Mouse (Mus musculus): ENCODE data around the gene Rchy1. TPM values are rescaled to one million over a fixed set of nuclear protein-coding genes. Genes with fewer than 3 reads are reported as not detected.

The Rchy1 gene
- polyA plus RNA-seq, 1 experiment from 2014 or later, result 58.0 TPM

- WGBS, result 75% methylated on average over 9 of the region's 9 CpGs
- H3K27me3 ChIP-seq (ENCODE audit: control insufficient read depth, insufficient read depth, low read length), result no peaks in the 10 kb centered on the region
- peak; percentile 3 for DNase-seq
Measured at GRCm38 (mm10) chr5:91989261-91989660, 26.4 kb upstream of the Rchy1 start.

GRCm38 (mm10) chr5:91987799-91988198 is 24.9 kb upstream of the Rchy1 start:
- H3K36me3 ChIP-seq (ENCODE audit: control insufficient read depth, insufficient read depth, low read length), result no peaks in the 10 kb centered on the region
- DNase-seq (no peak), ATAC-seq (ENCODE audit: low FRiP score, low TSS enrichment) (no peak)
- H3K4me1 ChIP-seq (ENCODE audit: control insufficient read depth, insufficient read depth, low read length), result no peaks in the 10 kb centered on the region
- H3K4me2 ChIP-seq (ENCODE audit: low read length), result no peak overlapping the region
- no peak overlapping the region for H3K27ac ChIP-seq (replicated peaks; ENCODE audit: low read depth, low read length)
- WGBS, result 96% methylated on average over 2 of the region's 2 CpGs
- no peaks in the 10 kb centered on the region for H3K27me3 ChIP-seq (ENCODE audit: control insufficient read depth, insufficient read depth, low read length)
- H3K4me3 ChIP-seq (replicated peaks; ENCODE audit: low read depth, low read length), result no peak overlapping the region
- no peaks in the 10 kb centered on the region for H3K9me3 ChIP-seq (ENCODE audit: control insufficient read depth, low read length)
- H3K9ac ChIP-seq (replicated peaks; ENCODE audit: low read length), result no peak overlapping the region

More at GRCm38 (mm10) chr5:91989261-91989660, 26.4 kb upstream of the Rchy1 start:
- no peaks in the 10 kb centered on the region for H3K4me1 ChIP-seq (ENCODE audit: control insufficient read depth, insufficient read depth, low read length)
- no peak overlapping the region for H3K27ac ChIP-seq (replicated peaks; ENCODE audit: low read depth, low read length)
- no peaks in the 10 kb centered on the region for H3K36me3 ChIP-seq (ENCODE audit: control insufficient read depth, insufficient read depth, low read length)
- no peak overlapping the region for H3K4me2 ChIP-seq (ENCODE audit: low read length)
- no peak overlapping the region for H3K4me3 ChIP-seq (replicated peaks; ENCODE audit: low read depth, low read length)
- no peak overlapping the region for H3K9ac ChIP-seq (replicated peaks; ENCODE audit: low read length)
- H3K9me3 ChIP-seq (ENCODE audit: control insufficient read depth, low read length), result no peaks in the 10 kb centered on the region
- no peak for ATAC-seq (ENCODE audit: low FRiP score, low TSS enrichment)

- H3K27me3 ChIP-seq (ENCODE audit: control insufficient read depth, insufficient read depth, low read length), result no peaks in the 10 kb centered on the region
- 67% methylated on average over 4 of the region's 4 CpGs for WGBS
- ATAC-seq (ENCODE audit: low FRiP score, low TSS enrichment), result no peak
- no peak within 1 kb of the TSS for H3K4me3 ChIP-seq (replicated peaks; ENCODE audit: low read depth, low read length)
- DNase-seq, result no peak
- H3K27ac ChIP-seq (replicated peaks; ENCODE audit: low read depth, low read length), result no peak within 1 kb of the TSS
- H3K4me1 ChIP-seq (ENCODE audit: control insufficient read depth, insufficient read depth, low read length), result no peaks in the 10 kb centered on the region
- H3K4me2 ChIP-seq (ENCODE audit: low read length), result no peak within 1 kb of the TSS
- H3K9me3 ChIP-seq (ENCODE audit: control insufficient read depth, low read length), result no peaks in the 10 kb centered on the region
- H3K36me3 ChIP-seq (ENCODE audit: control insufficient read depth, insufficient read depth, low read length), result no peaks in the 10 kb centered on the region
- H3K9ac ChIP-seq (replicated peaks; ENCODE audit: low read length), result no peak within 1 kb of the TSS
Measured at GRCm38 (mm10) chr5:91987236-91987635, 24.4 kb upstream of the Rchy1 start, which contains the start of gene Odaph. Odaph (plus strand) TSS chr5:91987475.

- Histone ChIP-seq H3K9ac (replicated peaks; ENCODE audit: low read length) (no peak overlapping the region), H3K36me3 (ENCODE audit: control insufficient read depth, insufficient read depth, low read length) (no peaks in the 10 kb centered on the region), H3K27ac (replicated peaks; ENCODE audit: low read depth, low read length) (no peak overlapping the region), H3K4me2 (ENCODE audit: low read length) (no peak overlapping the region), H3K4me1 (ENCODE audit: control insufficient read depth, insufficient read depth, low read length) (no peaks in the 10 kb centered on the region), H3K9me3 (ENCODE audit: control insufficient read depth, low read length) (no peaks in the 10 kb centered on the region), H3K27me3 (ENCODE audit: control insufficient read depth, insufficient read depth, low read length) (no peaks in the 10 kb centered on the region), H3K4me3 (replicated peaks; ENCODE audit: low read depth, low read length) (no peak overlapping the region)
- no peak for ATAC-seq (ENCODE audit: low FRiP score, low TSS enrichment)
- peak; percentile 41 for DNase-seq
- 22% methylated on average over 2 of the region's 2 CpGs for WGBS
Measured at GRCm38 (mm10) chr5:91985721-91986120, 22.9 kb upstream of the Rchy1 start.

- H3K36me3 ChIP-seq (ENCODE audit: control insufficient read depth, insufficient read depth, low read length), result no peaks in the 10 kb centered on the region
- no peaks in the 10 kb centered on the region for H3K9me3 ChIP-seq (ENCODE audit: control insufficient read depth, low read length)
- WGBS, result 86% methylated on average over 2 of the region's 2 CpGs
- no peak overlapping the region for H3K27ac ChIP-seq (replicated peaks; ENCODE audit: low read depth, low read length)
- H3K4me3 ChIP-seq (replicated peaks; ENCODE audit: low read depth, low read length), result no peak overlapping the region
- H3K9ac ChIP-seq (replicated peaks; ENCODE audit: low read length), result no peak overlapping the region
- no peaks in the 10 kb centered on the region for H3K4me1 ChIP-seq (ENCODE audit: control insufficient read depth, insufficient read depth, low read length)
- no peak for ATAC-seq (ENCODE audit: low FRiP score, low TSS enrichment)
- H3K4me2 ChIP-seq (ENCODE audit: low read length), result no peak overlapping the region
- no peaks in the 10 kb centered on the region for H3K27me3 ChIP-seq (ENCODE audit: control insufficient read depth, insufficient read depth, low read length)
- DNase-seq, result no peak
Measured at GRCm38 (mm10) chr5:91983490-91983889, 20.6 kb upstream of the Rchy1 start.

DNA sequence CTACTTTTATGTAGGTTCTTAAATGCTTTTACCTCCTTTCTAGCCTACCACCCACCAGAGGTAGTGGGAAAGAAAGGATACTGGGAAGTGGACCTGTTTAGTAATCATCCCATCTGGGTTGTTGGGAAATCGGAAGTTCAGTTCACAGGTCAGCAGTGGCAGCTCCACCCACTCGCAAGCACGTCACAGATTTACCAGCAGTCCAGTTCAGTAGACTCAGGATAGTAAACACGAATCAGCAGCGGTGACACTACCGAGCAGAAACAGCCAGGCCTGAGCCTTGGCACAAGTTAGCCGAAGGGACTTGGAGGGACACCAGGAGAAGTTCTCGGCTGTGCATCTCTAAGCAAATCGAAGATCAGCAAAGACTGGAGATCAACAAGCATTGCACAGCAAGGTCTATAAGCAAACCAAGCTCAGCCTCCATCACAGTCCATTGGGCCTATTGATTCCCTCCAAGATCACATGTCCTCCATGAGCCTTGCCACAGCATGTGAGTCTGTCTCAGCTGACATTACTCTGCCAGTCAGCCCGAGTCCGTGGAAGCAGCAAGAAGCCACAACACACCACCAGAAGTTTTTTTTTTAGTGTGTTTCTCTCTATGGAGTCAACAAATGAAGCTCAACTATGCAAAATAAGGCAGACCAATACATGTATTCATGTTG is 18.4 kb upstream of the Rchy1 start:
- Histone ChIP-seq H3K4me3 (replicated peaks; ENCODE audit: low read depth, low read length) (no peak overlapping the region), H3K9me3 (ENCODE audit: control insufficient read depth, low read length) (no peaks in the 10 kb centered on the region), H3K9ac (replicated peaks; ENCODE audit: low read length) (no peak overlapping the region), H3K27ac (replicated peaks; ENCODE audit: low read depth, low read length) (no peak overlapping the region), H3K27me3 (ENCODE audit: control insufficient read depth, insufficient read depth, low read length) (no peaks in the 10 kb centered on the region), H3K36me3 (ENCODE audit: control insufficient read depth, insufficient read depth, low read length) (no peaks in the 10 kb centered on the region), H3K4me2 (ENCODE audit: low read length) (no peak overlapping the region), H3K4me1 (ENCODE audit: control insufficient read depth, insufficient read depth, low read length) (no peaks in the 10 kb centered on the region)
- no peak for DNase-seq
- WGBS, result 94% methylated on average over 11 of the region's 11 CpGs
- no peak for ATAC-seq (ENCODE audit: low FRiP score, low TSS enrichment)

- ATAC-seq (ENCODE audit: low FRiP score, low TSS enrichment), result no peak
- 81% methylated on average over 2 of the region's 2 CpGs for WGBS
- Histone ChIP-seq H3K4me3 (replicated peaks; ENCODE audit: low read depth, low read length) (no peak overlapping the region), H3K4me2 (ENCODE audit: low read length) (no peak overlapping the region), H3K27ac (replicated peaks; ENCODE audit: low read depth, low read length) (no peak overlapping the region), H3K36me3 (ENCODE audit: control insufficient read depth, insufficient read depth, low read length) (no peaks in the 10 kb centered on the region), H3K4me1 (ENCODE audit: control insufficient read depth, insufficient read depth, low read length) (no peaks in the 10 kb centered on the region), H3K9me3 (ENCODE audit: control insufficient read depth, low read length) (no peaks in the 10 kb centered on the region), H3K9ac (replicated peaks; ENCODE audit: low read length) (no peak overlapping the region), H3K27me3 (ENCODE audit: control insufficient read depth, insufficient read depth, low read length) (no peaks in the 10 kb centered on the region)
- no peak for DNase-seq
Measured at GRCm38 (mm10) chr5:91977397-91977770, 14.5 kb upstream of the Rchy1 start.

GRCm38 (mm10) chr5:91976566-91977396 is 13.9 kb upstream of the Rchy1 start:
- ATAC-seq (ENCODE audit: low FRiP score, low TSS enrichment) (no peak), DNase-seq (no peak)
- H3K9ac ChIP-seq (replicated peaks; ENCODE audit: low read length), result no peak overlapping the region
- H3K4me3 ChIP-seq (replicated peaks; ENCODE audit: low read depth, low read length), result no peak overlapping the region
- no peaks in the 10 kb centered on the region for H3K4me1 ChIP-seq (ENCODE audit: control insufficient read depth, insufficient read depth, low read length)
- no peaks in the 10 kb centered on the region for H3K36me3 ChIP-seq (ENCODE audit: control insufficient read depth, insufficient read depth, low read length)
- H3K9me3 ChIP-seq (ENCODE audit: control insufficient read depth, low read length), result no peaks in the 10 kb centered on the region
- no peak overlapping the region for H3K4me2 ChIP-seq (ENCODE audit: low read length)
- no peaks in the 10 kb centered on the region for H3K27me3 ChIP-seq (ENCODE audit: control insufficient read depth, insufficient read depth, low read length)
- H3K27ac ChIP-seq (replicated peaks; ENCODE audit: low read depth, low read length), result no peak overlapping the region
- 76% methylated on average over 10 of the region's 10 CpGs for WGBS

DNA sequence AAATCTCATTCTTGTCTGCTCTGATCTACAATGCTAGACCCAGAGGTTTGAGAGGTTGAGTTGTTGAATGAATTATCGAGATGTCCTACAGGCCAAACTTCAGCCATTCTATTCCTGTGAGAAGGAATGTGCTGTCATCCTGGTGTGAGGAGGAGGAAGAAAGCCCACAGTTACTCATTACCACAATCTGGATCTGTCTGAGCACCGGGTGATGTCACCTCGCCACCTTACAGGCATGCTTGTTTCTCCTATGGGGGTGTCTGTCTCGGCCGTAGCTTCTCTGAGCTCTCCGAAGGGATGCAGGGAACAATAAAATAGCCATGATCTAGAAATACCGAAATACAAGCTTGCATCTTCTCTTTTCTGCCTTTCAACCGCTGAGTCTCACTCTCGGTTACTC is 12.9 kb upstream of the Rchy1 start:
- Histone ChIP-seq H3K27ac (replicated peaks; ENCODE audit: low read depth, low read length) (no peak overlapping the region), H3K4me3 (replicated peaks; ENCODE audit: low read depth, low read length) (no peak overlapping the region), H3K9me3 (ENCODE audit: control insufficient read depth, low read length) (no peaks in the 10 kb centered on the region), H3K4me1 (ENCODE audit: control insufficient read depth, insufficient read depth, low read length) (no peaks in the 10 kb centered on the region), H3K36me3 (ENCODE audit: control insufficient read depth, insufficient read depth, low read length) (no peaks in the 10 kb centered on the region), H3K9ac (replicated peaks; ENCODE audit: low read length) (no peak overlapping the region), H3K4me2 (ENCODE audit: low read length) (no peak overlapping the region), H3K27me3 (ENCODE audit: control insufficient read depth, insufficient read depth, low read length) (no peaks in the 10 kb centered on the region)
- DNase-seq, result no peak
- ATAC-seq (ENCODE audit: low FRiP score, low TSS enrichment), result no peak
- WGBS, result 97% methylated on average over 9 of the region's 9 CpGs

Measured in midbrain, embryonic 14.5 days (tissue).